Mouse (Mus musculus): Measurements from ENCODE around the gene Lmtk2. TPM values are rescaled to one million over a fixed set of nuclear protein-coding genes. Genes with fewer than 3 reads are reported as not detected.

Gene Lmtk2
- polyA plus RNA-seq, 1 experiment from 2014 or later = 4.4 TPM

GRCm38 (mm10) chr5:144200616-144201015 is 100.4 kb downstream of the Lmtk2 start:
- Histone ChIP-seq H3K36me3 (ENCODE audit: control insufficient read depth, insufficient read depth, low read length) (peaks cover 45% of the 10 kb centered on the region), H3K4me1 (ENCODE audit: control insufficient read depth in 2 of 2, insufficient read depth in 2 of 2, low read length in 2 of 2) (no peaks in the 10 kb centered on the region), H3K27me3 (ENCODE audit: control insufficient read depth, insufficient read depth, low read length) (no peaks in the 10 kb centered on the region), H3K27ac (replicated peaks in 1 of 2; ENCODE audit: control insufficient read depth in 1 of 2, insufficient read depth in 1 of 2, low read depth in 2 of 2, low read length in 2 of 2) (no peak overlapping the region), H3K9ac (ENCODE audit: low read length) (no peak overlapping the region), H3K4me3 (ENCODE audit: control insufficient read depth in 1 of 2, insufficient read depth in 1 of 2, low read depth in 1 of 2, low read length in 2 of 2) (no peak overlapping the region), H3K9me3 (ENCODE audit: control insufficient read depth, low read length) (peaks cover 5% of the 10 kb centered on the region), H3K4me2 (ENCODE audit: low read length) (no peak overlapping the region)
- 63% methylated on average over 11 of the region's 11 CpGs for WGBS
- no peak for ATAC-seq (ENCODE audit: insufficient number of reproducible peaks, insufficient read depth, low FRiP score, low read depth)

DNA sequence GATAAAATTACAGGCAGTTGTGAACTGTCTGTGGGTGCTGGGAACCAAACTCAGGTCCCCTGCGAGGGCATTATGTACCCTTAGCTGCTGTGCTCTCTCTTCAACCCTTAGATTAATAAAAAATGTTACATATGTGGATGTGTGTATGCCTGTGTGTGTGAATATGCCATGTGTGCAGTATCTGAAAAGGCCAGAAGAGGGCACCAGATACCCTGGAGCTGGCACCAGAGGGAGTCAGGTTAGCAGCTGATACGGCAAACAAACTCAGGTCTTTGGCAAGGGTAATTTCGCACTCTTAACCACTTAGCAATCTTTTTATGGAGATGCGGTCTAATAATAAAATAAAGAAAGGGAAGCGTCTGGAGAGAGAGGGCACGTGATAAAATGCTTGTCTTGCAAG is 102.2 kb downstream of the Lmtk2 start:
- no peak overlapping the region for H3K4me3 ChIP-seq (ENCODE audit: control insufficient read depth in 1 of 2, insufficient read depth in 1 of 2, low read depth in 1 of 2, low read length in 2 of 2)
- H3K27ac ChIP-seq (replicated peaks in 1 of 2; ENCODE audit: control insufficient read depth in 1 of 2, insufficient read depth in 1 of 2, low read depth in 2 of 2, low read length in 2 of 2) = no peak overlapping the region
- H3K36me3 ChIP-seq (ENCODE audit: control insufficient read depth, insufficient read depth, low read length) = peaks cover 49% of the 10 kb centered on the region
- H3K9me3 ChIP-seq (ENCODE audit: control insufficient read depth, low read length) = peaks cover 5% of the 10 kb centered on the region
- no peak overlapping the region for H3K9ac ChIP-seq (ENCODE audit: low read length)
- no peak overlapping the region for H3K4me2 ChIP-seq (ENCODE audit: low read length)
- ATAC-seq (ENCODE audit: insufficient number of reproducible peaks, insufficient read depth, low FRiP score, low read depth) = no peak
- WGBS = 94% methylated on average over 6 of the region's 6 CpGs
- H3K27me3 ChIP-seq (ENCODE audit: control insufficient read depth, insufficient read depth, low read length) = no peaks in the 10 kb centered on the region
- H3K4me1 ChIP-seq (ENCODE audit: control insufficient read depth in 2 of 2, insufficient read depth in 2 of 2, low read length in 2 of 2) = no peaks in the 10 kb centered on the region

DNA sequence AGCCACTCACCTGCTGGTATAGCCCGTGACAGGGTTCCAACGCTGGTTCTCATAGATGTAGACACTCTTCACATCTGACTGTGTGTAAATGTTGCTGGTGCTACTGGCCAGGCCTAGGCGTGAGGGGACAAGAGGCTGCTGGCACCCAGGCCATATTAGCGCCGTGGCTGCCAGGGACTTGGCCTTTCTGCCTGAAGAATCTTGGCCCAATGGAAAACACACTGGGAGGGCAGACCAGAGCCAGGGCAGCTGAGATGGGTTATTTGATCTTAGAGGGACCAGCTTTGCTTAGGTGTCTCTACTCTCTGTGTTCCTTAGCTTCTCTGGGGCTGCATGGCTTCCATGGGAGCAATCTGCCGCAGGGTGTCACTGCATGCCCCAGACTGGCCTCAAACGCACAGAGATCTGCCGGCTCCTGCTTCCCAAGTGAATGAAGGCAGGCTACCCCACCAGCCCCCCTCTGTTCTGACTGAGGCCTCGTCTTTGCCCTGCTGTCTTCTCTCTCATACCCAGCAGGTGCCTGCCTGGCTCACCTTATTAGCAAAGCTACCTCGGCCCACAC is 103.2 kb downstream of the Lmtk2 start:
- Histone ChIP-seq H3K36me3 (ENCODE audit: control insufficient read depth, insufficient read depth, low read length) (peaks cover 54% of the 10 kb centered on the region), H3K4me1 (ENCODE audit: control insufficient read depth in 2 of 2, insufficient read depth in 2 of 2, low read length in 2 of 2) (no peaks in the 10 kb centered on the region), H3K4me3 (ENCODE audit: control insufficient read depth in 1 of 2, insufficient read depth in 1 of 2, low read depth in 1 of 2, low read length in 2 of 2) (no peak overlapping the region), H3K27me3 (ENCODE audit: control insufficient read depth, insufficient read depth, low read length) (no peaks in the 10 kb centered on the region), H3K27ac (replicated peaks in 1 of 2; ENCODE audit: control insufficient read depth in 1 of 2, insufficient read depth in 1 of 2, low read depth in 2 of 2, low read length in 2 of 2) (no peak overlapping the region), H3K4me2 (ENCODE audit: low read length) (no peak overlapping the region), H3K9ac (ENCODE audit: low read length) (no peak overlapping the region), H3K9me3 (ENCODE audit: control insufficient read depth, low read length) (peaks cover 5% of the 10 kb centered on the region)
- WGBS = 90% methylated on average over 10 of the region's 10 CpGs
- ATAC-seq (ENCODE audit: insufficient number of reproducible peaks, insufficient read depth, low FRiP score, low read depth) = no peak

GRCm38 (mm10) chr5:144204303-144204702 is 104.1 kb downstream of the Lmtk2 start:
- no peak overlapping the region for H3K9ac ChIP-seq (ENCODE audit: low read length)
- no peak overlapping the region for H3K27ac ChIP-seq (replicated peaks in 1 of 2; ENCODE audit: control insufficient read depth in 1 of 2, insufficient read depth in 1 of 2, low read depth in 2 of 2, low read length in 2 of 2)
- H3K4me3 ChIP-seq (ENCODE audit: control insufficient read depth in 1 of 2, insufficient read depth in 1 of 2, low read depth in 1 of 2, low read length in 2 of 2) = no peak overlapping the region
- H3K4me2 ChIP-seq (ENCODE audit: low read length) = no peak overlapping the region
- 91% methylated on average over 12 of the region's 12 CpGs for WGBS
- peaks cover 5% of the 10 kb centered on the region for H3K9me3 ChIP-seq (ENCODE audit: control insufficient read depth, low read length)
- no peak for ATAC-seq (ENCODE audit: insufficient number of reproducible peaks, insufficient read depth, low FRiP score, low read depth)
- H3K27me3 ChIP-seq (ENCODE audit: control insufficient read depth, insufficient read depth, low read length) = no peaks in the 10 kb centered on the region
- H3K4me1 ChIP-seq (ENCODE audit: control insufficient read depth in 2 of 2, insufficient read depth in 2 of 2, low read length in 2 of 2) = no peaks in the 10 kb centered on the region
- H3K36me3 ChIP-seq (ENCODE audit: control insufficient read depth, insufficient read depth, low read length) = peaks cover 58% of the 10 kb centered on the region

GRCm38 (mm10) chr5:144204911-144205310 is 104.7 kb downstream of the Lmtk2 start:
- Histone ChIP-seq H3K4me1 (ENCODE audit: control insufficient read depth in 2 of 2, insufficient read depth in 2 of 2, low read length in 2 of 2) (no peaks in the 10 kb centered on the region), H3K4me3 (ENCODE audit: control insufficient read depth in 1 of 2, insufficient read depth in 1 of 2, low read depth in 1 of 2, low read length in 2 of 2) (no peak overlapping the region), H3K9me3 (ENCODE audit: control insufficient read depth, low read length) (peaks cover 5% of the 10 kb centered on the region), H3K36me3 (ENCODE audit: control insufficient read depth, insufficient read depth, low read length) (peaks cover 64% of the 10 kb centered on the region), H3K9ac (ENCODE audit: low read length) (no peak overlapping the region), H3K27ac (replicated peaks in 1 of 2; ENCODE audit: control insufficient read depth in 1 of 2, insufficient read depth in 1 of 2, low read depth in 2 of 2, low read length in 2 of 2) (no peak overlapping the region), H3K4me2 (ENCODE audit: low read length) (no peak overlapping the region), H3K27me3 (ENCODE audit: control insufficient read depth, insufficient read depth, low read length) (no peaks in the 10 kb centered on the region)
- no peak for ATAC-seq (ENCODE audit: insufficient number of reproducible peaks, insufficient read depth, low FRiP score, low read depth)
- 84% methylated on average over 10 of the region's 10 CpGs for WGBS

DNA sequence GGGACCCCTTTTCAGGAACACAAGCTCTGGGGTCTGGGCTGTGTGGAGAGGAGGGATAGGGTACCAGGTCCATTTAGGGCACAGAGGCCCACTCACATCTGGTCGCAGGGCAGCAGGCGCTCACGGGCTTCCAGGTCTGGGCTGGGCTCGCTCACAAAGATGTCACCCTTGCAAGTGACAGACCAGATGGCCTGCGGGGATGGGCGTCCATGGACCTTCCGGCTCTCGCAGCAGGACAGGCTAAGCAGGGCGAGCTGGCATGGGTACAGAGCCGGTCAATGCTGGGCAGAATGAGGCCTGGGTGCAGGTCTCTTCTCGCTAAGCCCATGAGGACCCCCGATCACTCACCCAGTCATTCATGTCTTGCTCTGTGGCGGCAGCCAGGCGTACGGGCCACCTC is 105.8 kb downstream of the Lmtk2 start:
- peaks cover 67% of the 10 kb centered on the region for H3K36me3 ChIP-seq (ENCODE audit: control insufficient read depth, insufficient read depth, low read length)
- no peak overlapping the region for H3K27ac ChIP-seq (replicated peaks in 1 of 2; ENCODE audit: control insufficient read depth in 1 of 2, insufficient read depth in 1 of 2, low read depth in 2 of 2, low read length in 2 of 2)
- H3K4me3 ChIP-seq (ENCODE audit: control insufficient read depth in 1 of 2, insufficient read depth in 1 of 2, low read depth in 1 of 2, low read length in 2 of 2) = no peak overlapping the region
- H3K9ac ChIP-seq (ENCODE audit: low read length) = no peak overlapping the region
- H3K4me2 ChIP-seq (ENCODE audit: low read length) = no peak overlapping the region
- ATAC-seq (ENCODE audit: insufficient number of reproducible peaks, insufficient read depth, low FRiP score, low read depth) = no peak
- no peaks in the 10 kb centered on the region for H3K27me3 ChIP-seq (ENCODE audit: control insufficient read depth, insufficient read depth, low read length)
- peaks cover 5% of the 10 kb centered on the region for H3K9me3 ChIP-seq (ENCODE audit: control insufficient read depth, low read length)
- WGBS = 88% methylated on average over 15 of the region's 15 CpGs
- no peaks in the 10 kb centered on the region for H3K4me1 ChIP-seq (ENCODE audit: control insufficient read depth in 2 of 2, insufficient read depth in 2 of 2, low read length in 2 of 2)

DNA sequence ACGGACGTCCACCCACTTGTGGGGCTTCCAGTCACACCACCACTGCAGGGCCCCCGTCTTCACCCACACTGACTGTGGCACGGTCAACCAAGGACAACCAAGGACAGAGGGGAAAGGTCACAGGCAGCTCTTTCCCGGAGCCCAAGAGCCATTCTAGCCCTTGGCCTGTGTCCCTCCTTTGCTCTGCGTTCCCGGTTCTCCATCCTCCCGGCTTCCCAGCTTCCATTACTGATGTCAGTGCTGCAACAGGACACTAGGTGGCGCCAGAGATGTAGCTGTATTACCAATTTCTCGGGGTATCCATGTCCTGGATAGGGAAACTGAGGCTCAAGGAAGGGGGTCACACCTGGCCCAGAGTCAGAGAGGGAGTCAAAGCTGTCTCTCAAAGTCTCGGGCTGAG is 107.2 kb downstream of the Lmtk2 start:
- Histone ChIP-seq H3K4me2 (ENCODE audit: low read length) (no peak overlapping the region), H3K9me3 (ENCODE audit: control insufficient read depth, low read length) (peaks cover 2% of the 10 kb centered on the region), H3K27me3 (ENCODE audit: control insufficient read depth, insufficient read depth, low read length) (no peaks in the 10 kb centered on the region), H3K27ac (replicated peaks in 1 of 2; ENCODE audit: control insufficient read depth in 1 of 2, insufficient read depth in 1 of 2, low read depth in 2 of 2, low read length in 2 of 2) (no peak overlapping the region), H3K4me1 (ENCODE audit: control insufficient read depth in 2 of 2, insufficient read depth in 2 of 2, low read length in 2 of 2) (no peaks in the 10 kb centered on the region), H3K36me3 (ENCODE audit: control insufficient read depth, insufficient read depth, low read length) (peaks cover 72% of the 10 kb centered on the region), H3K4me3 (ENCODE audit: control insufficient read depth in 1 of 2, insufficient read depth in 1 of 2, low read depth in 1 of 2, low read length in 2 of 2) (no peak overlapping the region), H3K9ac (ENCODE audit: low read length) (no peak overlapping the region)
- WGBS = 46% methylated on average over 11 of the region's 11 CpGs
- ATAC-seq (ENCODE audit: insufficient number of reproducible peaks, insufficient read depth, low FRiP score, low read depth) = no peak

DNA sequence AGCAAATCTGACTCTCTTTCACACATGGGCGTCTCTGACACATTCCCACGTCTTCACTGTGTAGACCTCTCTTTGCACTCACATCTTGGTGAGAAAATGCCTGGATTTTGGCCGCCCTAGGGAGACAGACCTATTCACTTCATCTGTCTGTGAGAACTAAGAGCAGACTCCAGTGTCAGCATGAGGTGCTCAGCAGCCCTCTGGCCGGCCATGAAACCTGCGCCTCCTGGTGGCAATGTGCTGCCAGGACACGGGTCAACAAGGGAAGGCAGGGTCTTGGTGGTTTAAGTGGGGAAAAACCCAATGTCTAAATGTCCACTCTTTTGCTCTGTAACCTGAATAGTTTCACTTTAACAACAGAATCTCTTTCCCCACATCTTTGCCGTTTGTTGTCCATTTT is 114.2 kb downstream of the Lmtk2 start:
- no peaks in the 10 kb centered on the region for H3K4me1 ChIP-seq (ENCODE audit: control insufficient read depth in 2 of 2, insufficient read depth in 2 of 2, low read length in 2 of 2)
- no peaks in the 10 kb centered on the region for H3K9me3 ChIP-seq (ENCODE audit: control insufficient read depth, low read length)
- no peak overlapping the region for H3K4me3 ChIP-seq (ENCODE audit: control insufficient read depth in 1 of 2, insufficient read depth in 1 of 2, low read depth in 1 of 2, low read length in 2 of 2)
- no peak overlapping the region for H3K9ac ChIP-seq (ENCODE audit: low read length)
- no peak for ATAC-seq (ENCODE audit: insufficient number of reproducible peaks, insufficient read depth, low FRiP score, low read depth)
- H3K4me2 ChIP-seq (ENCODE audit: low read length) = no peak overlapping the region
- H3K27ac ChIP-seq (replicated peaks in 1 of 2; ENCODE audit: control insufficient read depth in 1 of 2, insufficient read depth in 1 of 2, low read depth in 2 of 2, low read length in 2 of 2) = no peak overlapping the region
- 28% methylated on average over 7 of the region's 7 CpGs for WGBS
- no peaks in the 10 kb centered on the region for H3K27me3 ChIP-seq (ENCODE audit: control insufficient read depth, insufficient read depth, low read length)
- H3K36me3 ChIP-seq (ENCODE audit: control insufficient read depth, insufficient read depth, low read length) = peaks cover 57% of the 10 kb centered on the region
